Mouse (Mus musculus): Measurements from ENCODE around the gene Lrrc38. TPM values are rescaled to one million over a fixed set of nuclear protein-coding genes. Genes with fewer than 3 reads are reported as not detected.

Lrrc38 gene
- polyA plus RNA-seq, 1 experiment from 2014 or later, result 0.38 TPM

- WGBS, result 98% methylated on average over 1 of the region's 1 CpGs
- Histone ChIP-seq H3K4me1 (ENCODE audit: control insufficient read depth, insufficient read depth, low read depth, low read length) (no peaks in the 10 kb centered on the region), H3K9ac (ENCODE audit: low read depth, low read length) (no peak overlapping the region), H3K27me3 (replicated peaks; ENCODE audit: control insufficient read depth, insufficient read depth, low read length) (no peaks in the 10 kb centered on the region), H3K36me3 (ENCODE audit: control insufficient read depth, insufficient read depth, low read length) (peaks cover 33% of the 10 kb centered on the region), H3K4me3 (ENCODE audit: low read length) (no peak overlapping the region), H3K9me3 (ENCODE audit: control insufficient read depth, low read length) (no peaks in the 10 kb centered on the region), H3K4me2 (ENCODE audit: low read length) (no peak overlapping the region; the same call in 1 of the 2 replicates), H3K27ac (ENCODE audit: low read depth, low read length) (no peak overlapping the region)
- no peak for ATAC-seq
Measured at GRCm38 (mm10) chr4:143413621-143414020, 64.1 kb downstream of the Lrrc38 start.

GRCm38 (mm10) chr4:143414121-143414520 is 64.6 kb downstream of the Lrrc38 start:
- H3K9me3 ChIP-seq (ENCODE audit: control insufficient read depth, low read length), result no peaks in the 10 kb centered on the region
- ATAC-seq, result no peak
- H3K4me3 ChIP-seq (ENCODE audit: low read length), result no peak overlapping the region
- no peak overlapping the region for H3K4me2 ChIP-seq (ENCODE audit: low read length)
- H3K4me1 ChIP-seq (ENCODE audit: control insufficient read depth, insufficient read depth, low read depth, low read length), result no peaks in the 10 kb centered on the region
- no peaks in the 10 kb centered on the region for H3K27me3 ChIP-seq (replicated peaks; ENCODE audit: control insufficient read depth, insufficient read depth, low read length)
- 97% methylated on average over 3 of the region's 3 CpGs for WGBS
- H3K9ac ChIP-seq (ENCODE audit: low read depth, low read length), result no peak overlapping the region
- peaks cover 38% of the 10 kb centered on the region for H3K36me3 ChIP-seq (ENCODE audit: control insufficient read depth, insufficient read depth, low read length)
- H3K27ac ChIP-seq (ENCODE audit: low read depth, low read length), result no peak overlapping the region

Other genes with a start within 250 kb of the Lrrc38 start
- 12.0 and 13.5 TPM in 2 replicates for gene Prdm2, start 136.8 kb upstream of the Lrrc38 start, polyA plus RNA-seq (2015; fragmentation: Nextera tagmentation; extraction: Ambion mirVana)
- gene Pdpn, start 50.2 kb upstream of the Lrrc38 start, polyA plus RNA-seq (2015; fragmentation: Nextera tagmentation; extraction: Ambion mirVana), result 46.9 and 51.6 TPM in 2 replicates
- gene Pramel1, start 44.7 kb downstream of the Lrrc38 start, polyA plus RNA-seq (2015; fragmentation: Nextera tagmentation; extraction: Ambion mirVana), result not detected in 2 replicates
- gene Pramef8, start 62.7 kb downstream of the Lrrc38 start, polyA plus RNA-seq (2015; fragmentation: Nextera tagmentation; extraction: Ambion mirVana), result 21.7 and 23.2 TPM in 2 replicates
- not detected in 2 replicates for gene Oog4, start 100.6 kb downstream of the Lrrc38 start, polyA plus RNA-seq (2015; fragmentation: Nextera tagmentation; extraction: Ambion mirVana)
- gene Gm13043, start 161.6 kb downstream of the Lrrc38 start, polyA plus RNA-seq (2015; fragmentation: Nextera tagmentation; extraction: Ambion mirVana), result not detected in 2 replicates
- gene Gm13040, start 186.2 kb downstream of the Lrrc38 start, polyA plus RNA-seq (2015; fragmentation: Nextera tagmentation; extraction: Ambion mirVana), result not detected in 2 replicates
- not detected in 2 replicates for gene BC080695, start 201.9 kb downstream of the Lrrc38 start, polyA plus RNA-seq (2015; fragmentation: Nextera tagmentation; extraction: Ambion mirVana)
- gene Gm13057, start 202.0 kb downstream of the Lrrc38 start, polyA plus RNA-seq (2015; fragmentation: Nextera tagmentation; extraction: Ambion mirVana), result not detected in 2 replicates